Mouse (Mus musculus) embryonic facial prominence, embryonic 13.5 days (tissue): ENCODE data around the gene Pik3c2b. TPM values are rescaled to one million over a fixed set of nuclear protein-coding genes. Genes with fewer than 3 reads are reported as not detected.
"Not testable (repeated sequence)": the region's sequence is repeated elsewhere in the genome, so short reads cannot be mapped to it uniquely, and the experiment has no call there.

Experiments used
- ATAC-seq: fragments of 200-750 bp; cut with Nextera tagmentation; 2 replicates; pipeline ENCODE4 v1.8.0; 2017; ENCODE audit warnings: low read depth; ENCODE audit not compliant: insufficient number of reproducible peaks, insufficient read depth, low FRiP score, low TSS enrichment
- H3K27ac ChIP-seq: fragments of 300-500 bp; sonication (generic); 2 replicates; pipeline ENCODE4 v1.5.1; 2015; ENCODE audit warnings: moderate library complexity, mild to moderate bottlenecking, inconsistent platforms
- H3K27me3 ChIP-seq: fragments of 300-500 bp; sonication (generic); 2 replicates; pipeline ENCODE4 v1.6.1; 2015; ENCODE audit warnings: mild to moderate bottlenecking, inconsistent platforms
- H3K36me3 ChIP-seq: fragments of 300-500 bp; sonication (generic); 2 replicates; pipeline ENCODE4 v1.6.1; 2015; ENCODE audit warnings: mild to moderate bottlenecking, inconsistent platforms
- H3K4me1 ChIP-seq: fragments of 300-500 bp; sonication (generic); 2 replicates; pipeline ENCODE4 v1.6.1; 2015; ENCODE audit warnings: inconsistent platforms
- H3K4me2 ChIP-seq: fragments of 300-500 bp; sonication (generic); 2 replicates; pipeline ENCODE4 v1.6.1; 2015; ENCODE audit warnings: moderate library complexity, mild to moderate bottlenecking, inconsistent platforms
- H3K4me3 ChIP-seq: fragments of 300-500 bp; sonication (generic); 2 replicates; pipeline ENCODE4 v1.5.1; 2015; ENCODE audit warnings: mild to moderate bottlenecking, inconsistent platforms
- H3K9ac ChIP-seq: fragments of 300-500 bp; sonication (generic); 2 replicates; pipeline ENCODE4 v1.6.1; 2015; ENCODE audit warnings: mild to moderate bottlenecking, inconsistent platforms
- H3K9me3 ChIP-seq: fragments of 300-500 bp; sonication (generic); 2 replicates; pipeline ENCODE4 v1.6.1; 2016; ENCODE audit warnings: inconsistent platforms
- WGBS: fragments of 180-500 bp; shearing (Covaris S2); methylation state at CpG from one replicate; pipeline ENCODE4 v1.1.7; 2015; ENCODE audit warnings: mixed read lengths; 5-methylcytosine and 5-hydroxymethylcytosine counted together
- polyA plus RNA-seq: library from polyadenylated mRNA; unstranded; fragments of >200 nt; fragmentation: Nextera tagmentation; extraction: Ambion mirVana; gene quantifications from 2 replicates; pipeline ENCODE4 v1.2.1, GENCODE M21; 2015

Gene Pik3c2b
- polyA plus RNA-seq, 1 experiment from 2014 or later: 7.4 TPM

DNA sequence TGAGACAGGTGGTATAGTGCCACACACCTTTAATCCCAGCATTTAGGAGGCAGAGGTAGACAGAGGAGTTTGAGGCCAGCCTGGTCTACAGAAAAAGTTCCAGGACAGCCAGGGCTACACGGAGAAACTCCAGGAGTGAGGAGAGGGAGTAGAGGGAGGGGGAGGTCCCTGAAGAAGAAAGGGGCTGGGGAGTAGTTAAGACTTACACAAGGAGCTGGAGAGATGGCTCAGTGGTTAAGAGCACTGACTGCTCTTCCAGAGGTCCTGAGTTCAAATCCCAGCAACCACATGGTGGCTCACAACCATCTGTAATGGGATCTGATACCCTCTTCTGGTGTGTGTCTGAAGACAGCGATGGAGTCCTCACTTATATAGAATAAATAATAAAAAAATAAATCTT lies 23.5 kb upstream of the Pik3c2b start:
- Histone ChIP-seq H3K36me3 (peaks cover 20% of the 10 kb centered on the region), H3K4me1 (peaks cover 14% of the 10 kb centered on the region)
- H3K27me3 ChIP-seq, H3K9me3 ChIP-seq, H3K27ac ChIP-seq, ATAC-seq, H3K4me2 ChIP-seq, H3K9ac ChIP-seq, H3K4me3 ChIP-seq: not testable (repeated sequence)
- WGBS: 97% methylated on average over 2 of the region's 2 CpGs

DNA sequence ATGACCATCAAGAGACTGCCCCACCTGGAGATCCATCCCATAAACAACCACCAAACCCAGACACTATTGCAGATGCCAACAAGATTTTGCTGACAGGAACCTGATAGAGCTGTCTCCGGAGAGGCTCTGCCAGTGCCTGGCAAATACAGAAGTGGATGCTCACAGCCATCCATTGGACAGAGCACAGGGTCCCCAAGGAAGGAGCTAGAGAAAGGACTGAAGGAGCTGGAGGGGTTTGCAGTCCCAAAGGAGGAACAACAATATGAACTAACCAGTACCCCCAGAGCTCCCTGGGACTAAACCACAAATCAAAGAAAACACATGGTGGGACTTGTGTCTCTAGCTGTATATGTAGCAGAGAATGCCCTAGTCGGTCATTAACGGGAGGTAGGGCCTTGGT lies 21.7 kb upstream of the Pik3c2b start:
- WGBS: 93% methylated on average over 3 of the region's 3 CpGs
- H3K9ac ChIP-seq, H3K27me3 ChIP-seq, H3K36me3 ChIP-seq, ATAC-seq, H3K9me3 ChIP-seq, H3K27ac ChIP-seq: not testable (repeated sequence)
- Histone ChIP-seq H3K4me3 (peak overlapping the region; percentile 92), H3K4me1 (peaks cover 14% of the 10 kb centered on the region), H3K4me2 (peak overlapping the region; percentile 64)

DNA sequence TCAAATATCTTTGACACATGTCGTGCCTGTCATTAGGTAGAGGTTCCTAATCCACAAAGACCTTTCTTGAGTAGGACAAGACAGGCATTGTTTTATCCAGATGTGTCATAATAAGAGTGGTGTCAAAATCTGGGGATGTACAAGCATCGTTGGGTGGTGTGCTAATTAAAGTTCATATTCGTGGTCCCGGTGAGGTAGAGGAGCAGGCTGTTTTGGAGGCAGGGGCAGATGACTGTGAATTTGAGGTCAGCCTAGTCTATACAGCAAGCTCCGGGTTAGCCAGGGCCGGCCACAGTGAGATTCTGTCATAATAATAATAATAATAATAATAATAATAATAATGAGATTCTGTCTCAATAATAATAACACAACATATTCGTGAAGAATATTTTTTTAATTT lies 21.0 kb upstream of the Pik3c2b start:
- Histone ChIP-seq H3K4me2 (peak overlapping the region; percentile 64), H3K27me3 (no peaks in the 10 kb centered on the region), H3K9me3 (no peaks in the 10 kb centered on the region), H3K27ac (peak overlapping the region; percentile 92), H3K36me3 (peaks cover 3% of the 10 kb centered on the region; the same call in 1 of the 2 replicates), H3K9ac (peak overlapping the region; percentile 96), H3K4me1 (peaks cover 14% of the 10 kb centered on the region), H3K4me3 (peak overlapping the region; percentile 92)
- ATAC-seq: no peak
- 36% methylated on average over 7 of the region's 7 CpGs for WGBS

DNA sequence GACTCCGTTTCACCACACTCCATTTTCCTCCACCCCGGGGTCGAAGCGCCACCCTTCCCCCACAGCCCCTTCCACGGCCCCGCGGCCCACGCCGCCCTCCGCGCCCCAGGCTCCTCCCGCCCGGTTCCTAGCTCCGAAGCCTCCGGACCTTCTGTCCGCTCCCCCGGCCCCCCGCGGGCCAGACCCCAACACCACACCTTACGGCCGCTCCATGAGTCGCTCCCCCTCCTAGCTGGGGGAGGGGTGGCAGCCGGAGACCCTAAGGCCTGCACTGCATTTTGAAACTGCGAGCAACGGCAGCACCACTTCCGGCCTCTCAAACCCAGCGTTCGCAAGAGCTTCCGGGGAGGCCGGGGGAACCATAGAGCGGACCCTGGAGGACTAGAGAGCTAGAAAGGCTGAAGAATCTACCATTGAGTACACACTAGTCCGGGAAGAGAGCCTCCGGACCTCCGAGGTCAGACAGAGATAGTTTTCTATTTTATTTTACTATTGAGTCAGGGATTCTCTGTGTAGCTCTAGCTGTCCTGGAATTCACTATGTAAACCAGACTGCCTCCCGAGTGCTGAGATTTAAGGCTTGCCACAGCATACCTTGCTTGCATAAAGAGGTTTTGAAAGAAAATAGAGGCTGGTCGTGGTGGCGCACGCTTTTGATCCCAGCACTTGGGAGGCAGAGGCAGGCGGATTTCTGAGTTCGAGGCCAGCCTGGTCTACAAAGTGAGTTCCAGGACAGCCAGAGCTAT lies 20.2 kb upstream of the Pik3c2b start:
- H3K27ac ChIP-seq: peak overlapping the region; percentile 92
- peak overlapping the region; percentile 64 for H3K4me2 ChIP-seq
- H3K4me3 ChIP-seq: peak overlapping the region; percentile 92
- ATAC-seq: peak; percentile 94
- H3K27me3 ChIP-seq: no peaks in the 10 kb centered on the region
- WGBS: under 1% methylated on average over 40 of the region's 40 CpGs
- H3K4me1 ChIP-seq: peaks cover 13% of the 10 kb centered on the region
- H3K36me3 ChIP-seq: peaks cover 3% of the 10 kb centered on the region; the same call in 1 of the 2 replicates
- no peaks in the 10 kb centered on the region for H3K9me3 ChIP-seq
- peak overlapping the region; percentile 96 for H3K9ac ChIP-seq

DNA sequence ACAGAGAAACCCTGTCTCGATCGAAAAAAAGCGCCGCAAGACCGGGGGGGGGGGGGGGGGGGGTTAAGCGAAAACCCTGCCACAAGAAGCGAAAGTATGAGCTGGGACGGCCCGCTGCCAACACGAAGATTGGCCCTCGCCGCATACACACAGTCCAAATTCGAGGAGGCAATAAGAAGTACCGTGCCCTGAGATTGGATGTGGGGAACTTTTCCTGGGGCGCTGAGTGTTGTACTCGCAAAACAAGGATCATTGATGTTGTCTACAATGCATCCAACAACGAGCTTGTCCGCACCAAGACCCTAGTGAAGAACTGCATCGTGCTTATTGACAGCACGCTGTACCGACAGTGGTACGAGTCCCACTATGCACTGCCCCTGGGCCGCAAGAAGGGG lies 19.7 kb upstream of the Pik3c2b start:
- not testable (repeated sequence) for ATAC-seq, H3K9me3 ChIP-seq, H3K27me3 ChIP-seq, H3K4me1 ChIP-seq, H3K36me3 ChIP-seq
- Histone ChIP-seq H3K4me3 (peak overlapping the region; percentile 92), H3K4me2 (peak overlapping the region; percentile 64), H3K9ac (peak overlapping the region; percentile 96; the same call in 1 of the 2 replicates), H3K27ac (peak overlapping the region; percentile 92)
- 33% methylated on average over 22 of the region's 23 CpGs for WGBS

DNA sequence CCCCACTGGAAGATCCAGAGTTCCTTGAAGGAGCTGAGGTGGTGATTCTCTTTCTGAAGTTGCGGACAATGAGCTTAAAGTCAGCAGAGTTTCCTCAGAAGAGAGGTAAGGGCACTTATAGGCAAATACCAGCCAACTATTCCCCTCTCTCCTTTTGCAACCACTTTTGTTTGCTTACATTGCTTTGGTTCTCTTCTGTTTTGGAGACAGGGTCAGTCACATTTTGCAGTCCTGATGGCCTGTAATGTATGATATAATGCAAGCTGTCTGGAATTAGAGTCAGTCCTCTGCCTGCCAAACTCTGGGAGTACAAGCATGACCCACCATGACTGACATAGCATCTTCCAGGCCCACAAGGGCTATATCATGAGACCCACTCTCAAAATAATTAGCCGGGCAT lies 18.3 kb upstream of the Pik3c2b start:
- H3K9ac ChIP-seq: no peak overlapping the region
- H3K4me2 ChIP-seq: no peak overlapping the region
- no peaks in the 10 kb centered on the region for H3K27me3 ChIP-seq
- H3K4me1 ChIP-seq: peaks cover 8% of the 10 kb centered on the region
- ATAC-seq: no peak
- no peaks in the 10 kb centered on the region for H3K36me3 ChIP-seq
- H3K9me3 ChIP-seq: no peaks in the 10 kb centered on the region
- WGBS: 95% methylated on average over 2 of the region's 2 CpGs
- no peak overlapping the region for H3K4me3 ChIP-seq
- H3K27ac ChIP-seq: no peak overlapping the region

DNA sequence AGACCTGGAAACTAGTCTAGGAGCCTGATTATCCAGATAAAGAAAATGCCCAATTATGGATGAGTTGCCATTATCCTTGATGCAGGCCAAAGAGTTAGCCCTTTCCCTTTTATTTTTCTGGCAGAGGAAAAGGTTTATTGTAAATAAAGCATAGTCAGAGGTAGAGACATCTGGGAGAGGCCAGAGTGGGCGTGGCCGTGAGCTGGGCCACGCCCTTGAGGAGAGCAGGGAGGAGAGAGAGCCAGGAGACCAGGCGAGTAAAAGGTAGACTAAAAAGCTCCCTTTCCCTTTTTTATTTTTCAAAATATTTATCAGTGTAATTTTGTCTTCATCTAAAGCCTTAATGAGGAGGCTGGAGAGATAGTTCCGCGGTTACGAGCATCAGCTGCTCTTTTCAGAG lies 17.5 kb upstream of the Pik3c2b start:
- ATAC-seq: no peak
- no peak overlapping the region for H3K4me3 ChIP-seq
- H3K4me2 ChIP-seq: no peak overlapping the region
- H3K4me1 ChIP-seq: peaks cover 14% of the 10 kb centered on the region
- H3K9me3 ChIP-seq: no peaks in the 10 kb centered on the region
- WGBS: 41% methylated on average over 7 of the region's 7 CpGs
- H3K27ac ChIP-seq: no peak overlapping the region
- H3K27me3 ChIP-seq: no peaks in the 10 kb centered on the region
- H3K36me3 ChIP-seq: no peaks in the 10 kb centered on the region
- no peak overlapping the region for H3K9ac ChIP-seq

DNA sequence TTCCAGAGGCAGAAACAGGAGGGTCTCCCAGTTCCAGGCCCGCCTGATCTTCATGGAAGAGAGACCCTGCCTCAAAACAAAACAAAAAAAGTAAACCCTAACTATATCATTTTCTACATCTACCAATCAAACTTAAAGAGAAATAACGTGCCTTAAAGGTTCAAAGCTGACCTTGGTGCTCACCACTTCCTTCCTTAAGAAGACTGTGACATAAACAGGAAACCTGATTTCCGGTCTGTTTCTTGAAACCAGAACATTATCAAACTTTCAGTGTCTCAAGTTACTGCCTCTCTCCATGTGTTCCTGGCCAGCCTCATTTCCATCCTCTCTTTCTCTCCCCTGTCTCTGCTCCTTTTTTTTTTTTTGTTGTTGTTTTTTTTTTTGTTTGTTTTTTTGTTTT lies 15.7 kb upstream of the Pik3c2b start:
- Histone ChIP-seq H3K4me3 (no peak overlapping the region), H3K9me3 (no peaks in the 10 kb centered on the region), H3K27ac (no peak overlapping the region), H3K27me3 (no peaks in the 10 kb centered on the region), H3K36me3 (no peaks in the 10 kb centered on the region), H3K4me2 (no peak overlapping the region), H3K4me1 (peaks cover 7% of the 10 kb centered on the region; the same call in 1 of the 2 replicates), H3K9ac (no peak overlapping the region)
- ATAC-seq: no peak
- 64% methylated on average over 3 of the region's 3 CpGs for WGBS

DNA sequence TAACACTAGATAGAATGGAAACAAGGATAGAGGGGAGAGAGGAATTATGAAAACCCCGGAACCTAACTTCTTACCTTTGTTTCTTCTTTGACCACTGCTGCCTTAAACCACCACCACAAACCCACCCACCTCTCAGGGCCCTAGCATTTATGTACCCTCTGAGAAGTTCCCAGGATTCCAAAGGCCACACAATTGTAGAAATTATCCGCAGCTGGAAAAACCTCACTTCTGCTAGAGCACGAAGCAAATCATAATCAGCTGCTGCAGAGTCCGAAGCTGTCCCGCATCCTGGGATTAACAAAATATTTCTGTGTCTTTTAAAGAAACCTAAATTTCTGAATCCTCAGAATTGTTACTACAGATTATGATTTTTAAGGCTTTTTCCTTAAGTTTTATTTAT lies 15.0 kb upstream of the Pik3c2b start, which contains the start of gene Mdm4:
Gene Mdm4, minus strand, starts transcription at position 101 of the 400 bp plus-strand sequence.
- peaks cover 7% of the 10 kb centered on the region; the same call in 1 of the 2 replicates for H3K4me1 ChIP-seq
- H3K4me2 ChIP-seq: no peak within 1 kb of the TSS
- H3K9ac ChIP-seq: no peak within 1 kb of the TSS
- H3K4me3 ChIP-seq: no peak within 1 kb of the TSS
- H3K27ac ChIP-seq: no peak within 1 kb of the TSS
- no peaks in the 10 kb centered on the region for H3K9me3 ChIP-seq
- WGBS: 72% methylated on average over 5 of the region's 5 CpGs
- no peaks in the 10 kb centered on the region for H3K27me3 ChIP-seq
- H3K36me3 ChIP-seq: no peaks in the 10 kb centered on the region
- ATAC-seq: no peak

DNA sequence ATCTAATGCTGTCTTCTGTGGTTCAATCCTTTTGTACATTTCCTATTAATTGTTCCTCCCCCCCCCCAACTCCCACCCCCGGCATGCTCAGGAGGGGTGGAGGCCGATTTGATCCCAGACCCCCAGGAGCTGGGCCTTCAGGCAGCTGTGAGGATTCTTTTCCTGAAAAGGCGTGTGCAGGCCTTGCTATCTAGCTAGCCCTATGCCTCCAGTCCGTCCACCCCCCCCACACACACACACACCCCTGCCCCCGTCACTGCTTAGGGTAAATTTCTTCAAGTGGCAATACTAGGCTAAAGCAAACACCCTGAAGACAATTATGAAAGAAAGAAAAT lies 12.5 kb upstream of the Pik3c2b start:
- H3K4me3 ChIP-seq: peak overlapping the region; percentile 60
- H3K4me1 ChIP-seq: peaks cover 7% of the 10 kb centered on the region; the same call in 1 of the 2 replicates
- H3K9me3 ChIP-seq: no peaks in the 10 kb centered on the region
- H3K27ac ChIP-seq: peak overlapping the region; percentile 86
- ATAC-seq: no peak
- H3K27me3 ChIP-seq: no peaks in the 10 kb centered on the region
- no peaks in the 10 kb centered on the region for H3K36me3 ChIP-seq
- H3K9ac ChIP-seq: peak overlapping the region; percentile 74
- 9% methylated on average over 5 of the region's 5 CpGs for WGBS
- peak overlapping the region; percentile 66 for H3K4me2 ChIP-seq

DNA sequence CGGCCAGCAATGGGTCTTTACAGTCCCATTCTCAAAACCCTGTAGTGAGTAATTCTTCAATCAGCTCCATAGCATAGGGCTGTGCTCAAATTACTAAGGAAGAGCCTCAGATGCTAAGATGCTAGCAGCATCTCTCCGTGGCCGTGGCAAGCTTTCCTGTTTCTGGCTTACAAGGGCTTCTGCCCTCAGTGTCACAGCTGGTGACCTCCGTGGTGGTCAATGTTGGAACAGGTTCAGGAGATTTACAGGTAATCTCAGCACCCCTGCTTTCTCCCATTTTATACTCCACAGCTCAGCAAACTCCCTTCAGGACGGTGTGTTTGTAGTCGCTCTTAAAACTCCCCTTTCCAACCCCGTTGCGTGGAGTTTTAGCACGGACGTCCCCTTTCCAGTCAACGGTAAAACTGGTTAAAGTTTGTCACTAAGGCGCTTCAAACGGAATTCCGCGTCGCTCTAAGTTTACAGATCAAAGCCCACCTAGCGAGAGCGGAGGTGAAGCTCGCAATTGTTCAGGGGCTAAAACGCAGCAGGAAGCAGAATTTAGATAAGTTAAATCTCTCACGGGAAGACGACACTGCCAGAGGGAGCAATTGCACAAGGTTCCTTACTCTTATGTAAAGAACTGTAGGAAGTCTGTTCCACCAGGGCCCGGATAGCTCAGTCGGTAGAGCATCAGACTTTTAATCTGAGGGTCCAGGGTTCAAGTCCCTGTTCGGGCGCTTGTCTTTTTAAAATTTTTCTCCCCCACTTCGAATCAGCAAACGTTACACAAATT lies 12.0 kb upstream of the Pik3c2b start:
- no peaks in the 10 kb centered on the region for H3K27me3 ChIP-seq
- WGBS: under 1% methylated on average over 28 of the region's 28 CpGs
- peak overlapping the region; percentile 86 for H3K27ac ChIP-seq
- H3K4me1 ChIP-seq: peaks cover 7% of the 10 kb centered on the region; the same call in 1 of the 2 replicates
- no peaks in the 10 kb centered on the region for H3K9me3 ChIP-seq
- ATAC-seq: peak; percentile 83
- no peaks in the 10 kb centered on the region for H3K36me3 ChIP-seq
- H3K4me3 ChIP-seq: peak overlapping the region; percentile 60
- H3K9ac ChIP-seq: peak overlapping the region; percentile 74
- peak overlapping the region; percentile 66 for H3K4me2 ChIP-seq

DNA sequence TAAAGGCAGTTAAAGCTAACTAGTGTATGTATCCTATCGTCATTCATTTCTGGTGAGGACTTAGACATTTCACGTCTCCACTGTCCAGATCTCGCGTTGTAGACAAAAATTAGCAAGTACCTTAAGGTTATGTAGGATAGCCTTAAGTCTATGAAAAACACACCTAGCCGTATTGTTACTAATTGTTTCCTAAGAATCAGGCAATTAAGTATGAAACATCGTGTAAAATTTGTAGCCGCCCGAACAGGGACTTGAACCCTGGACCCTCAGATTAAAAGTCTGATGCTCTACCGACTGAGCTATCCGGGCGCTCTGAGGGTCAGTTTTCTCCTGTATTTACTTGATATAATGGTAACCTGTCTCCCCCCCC lies 11.4 kb upstream of the Pik3c2b start:
- peak overlapping the region; percentile 6; the same call in 1 of the 2 replicates for H3K9ac ChIP-seq
- H3K4me1 ChIP-seq: peaks cover 7% of the 10 kb centered on the region; the same call in 1 of the 2 replicates
- H3K4me3 ChIP-seq: peak overlapping the region; percentile 60
- 2% methylated on average over 11 of the region's 11 CpGs for WGBS
- H3K36me3 ChIP-seq: no peaks in the 10 kb centered on the region
- no peaks in the 10 kb centered on the region for H3K9me3 ChIP-seq
- 0 out of 2 replicates have a peak overlapping the region, but pooled peaks have one; percentile 86 for H3K27ac ChIP-seq
- H3K27me3 ChIP-seq: no peaks in the 10 kb centered on the region
- peak; percentile 57 for ATAC-seq
- peak overlapping the region; percentile 66 for H3K4me2 ChIP-seq
